In genomic region chr8:127977746-127978145, GRCm38 (mm10) we compare ENCODE assay signal across 23 mouse cellular contexts.
A peak's percentile ranks its signal among the peaks of the same experiment; 100 is the strongest.
DNase-seq lines count a peak whose midpoint lies in the region; ATAC-seq and TF ChIP-seq lines count a peak whose summit lies in the region.
"Had no signal": no experiment of that assay in that cellular context is flagged by ENCODE, and none has a peak within 500 bp of the region (broad histone marks: within the 10 kb centered on the region; RNA-seq: fewer than 3 reads in every experiment).

No protein-coding gene starts in this region.

- peaks cover 2% of the 10 kb centered on the region; the same call in 1 of the 2 replicates for H3K27me3 ChIP-seq in forebrain, embryonic 12.5 days
- H3K27me3 ChIP-seq in forebrain, postnatal 0 days (ENCODE audit: insufficient read depth, low read length), result no peaks in the 10 kb centered on the region
- H3K27me3 ChIP-seq in midbrain, embryonic 12.5 days, result peaks cover 4% of the 10 kb centered on the region; the same call in 1 of the 2 replicates
- no peaks in the 10 kb centered on the region for H3K27me3 ChIP-seq in midbrain, embryonic 10.5 days (ENCODE audit: low read depth, poor library complexity, severe bottlenecking)
- H3K27me3 ChIP-seq in forebrain, embryonic 13.5 days, result no peaks in the 10 kb centered on the region
- H3K27me3 ChIP-seq: embryonic facial prominence, embryonic 13.5 days; hindbrain, embryonic 13.5 days had no signal

- no peak for TF ChIP-seq CTCF in forebrain, postnatal 0 days (IDR thresholded peaks at IDR 0.05; ENCODE audit: low read depth)

- no peak overlapping the region for H3K4me3 ChIP-seq in forebrain, embryonic 12.5 days (replicated peaks)
- no peak overlapping the region for H3K4me3 ChIP-seq in forebrain, postnatal 0 days (ENCODE audit: low read depth, low read length)
- no peak overlapping the region for H3K4me3 ChIP-seq in midbrain, embryonic 12.5 days
- no peak overlapping the region for H3K4me3 ChIP-seq in midbrain, embryonic 10.5 days
- H3K4me3 ChIP-seq in forebrain, embryonic 13.5 days, result no peak overlapping the region
- H3K4me3 ChIP-seq: embryonic facial prominence, embryonic 13.5 days; erythroblast, embryonic 14.5 days; heart, embryonic 10.5 days; hindbrain, embryonic 13.5 days had no signal

- H3K9ac ChIP-seq in forebrain, embryonic 12.5 days, result no peak overlapping the region
- no peak overlapping the region for H3K9ac ChIP-seq in forebrain, postnatal 0 days
- no peak overlapping the region for H3K9ac ChIP-seq in midbrain, embryonic 12.5 days (replicated peaks)
- H3K9ac ChIP-seq in forebrain, embryonic 13.5 days, result no peak overlapping the region
- H3K9ac ChIP-seq: embryonic facial prominence, embryonic 13.5 days; hindbrain, embryonic 13.5 days had no signal

- no peak for DNase-seq in forebrain, postnatal 0 days
- DNase-seq in midbrain, embryonic 10.5 days (ENCODE audit: low spot score), result no peak
- DNase-seq in retina, embryonic 14.5 days (ENCODE audit: low spot score), result peak; percentile 41
- no peak for DNase-seq in left cerebral cortex, adult 8-10 months (ENCODE audit: low spot score in 2 of 2)
- DNase-seq in frontal cortex, postnatal 36 days (ENCODE audit: low spot score in 2 of 2), result no peak
- DNase-seq: adrenal gland, adult 2 months; adrenal gland, postnatal 36 days; cerebellum, adult 11 months; cerebellum, adult 8-10 months; cerebellum, postnatal 14 days; gastrocnemius, postnatal 36 days; heart, adult 18-20 months; heart, postnatal 10 days; heart, postnatal 4 days had no signal

- 0 out of 2 replicates have a peak overlapping the region, but pooled peaks have one; percentile 8 for H3K27ac ChIP-seq in forebrain, embryonic 12.5 days
- no peak overlapping the region for H3K27ac ChIP-seq in forebrain, postnatal 0 days (ENCODE audit: low read depth, low read length)
- 0 out of 2 replicates have a peak overlapping the region, but pooled peaks have one; percentile 46 for H3K27ac ChIP-seq in midbrain, embryonic 12.5 days (replicated peaks)
- H3K27ac ChIP-seq in midbrain, embryonic 10.5 days (replicated peaks), result no peak overlapping the region
- H3K27ac ChIP-seq in forebrain, embryonic 13.5 days, result no peak overlapping the region
- H3K27ac ChIP-seq: embryonic facial prominence, embryonic 13.5 days; heart, embryonic 10.5 days; hindbrain, embryonic 13.5 days had no signal

- no peaks in the 10 kb centered on the region for H3K9me3 ChIP-seq in forebrain, embryonic 12.5 days
- no peaks in the 10 kb centered on the region for H3K9me3 ChIP-seq in forebrain, postnatal 0 days (ENCODE audit: low read length)
- no peaks in the 10 kb centered on the region for H3K9me3 ChIP-seq in midbrain, embryonic 12.5 days
- no peaks in the 10 kb centered on the region for H3K9me3 ChIP-seq in midbrain, embryonic 10.5 days (replicated peaks)
- no peaks in the 10 kb centered on the region for H3K9me3 ChIP-seq in forebrain, embryonic 13.5 days (replicated peaks)
- H3K9me3 ChIP-seq: embryonic facial prominence, embryonic 13.5 days; heart, embryonic 10.5 days; hindbrain, embryonic 13.5 days had no signal

- peak; percentile 41; the same call in 1 of the 2 replicates for ATAC-seq in forebrain, embryonic 12.5 days (ENCODE audit: low FRiP score)
- ATAC-seq in forebrain, postnatal 0 days, result no peak
- peak; percentile 47; the same call in 1 of the 2 replicates for ATAC-seq in midbrain, embryonic 12.5 days (ENCODE audit: low FRiP score, low read depth)
- ATAC-seq in forebrain, embryonic 13.5 days, result peak; percentile 50; the same call in 1 of the 2 replicates
- ATAC-seq: inflammation-experienced regulatory T-cells, adult 6 months; intestine, postnatal 0 days had no signal

- H3K4me2 ChIP-seq in forebrain, embryonic 12.5 days, result no peak overlapping the region
- no peak overlapping the region for H3K4me2 ChIP-seq in forebrain, postnatal 0 days (ENCODE audit: low read depth)
- H3K4me2 ChIP-seq in midbrain, embryonic 12.5 days (replicated peaks), result no peak overlapping the region
- H3K4me2 ChIP-seq in forebrain, embryonic 13.5 days, result no peak overlapping the region
- H3K4me2 ChIP-seq: embryonic facial prominence, embryonic 13.5 days; hindbrain, embryonic 13.5 days had no signal

- 41% methylated on average over 2 of the region's 2 CpGs for WGBS in forebrain, embryonic 12.5 days
- WGBS in forebrain, postnatal 0 days, result 48% methylated on average over 2 of the region's 2 CpGs
- 44% methylated on average over 2 of the region's 2 CpGs for WGBS in midbrain, embryonic 12.5 days
- WGBS in midbrain, embryonic 10.5 days, result 71% methylated on average over 2 of the region's 2 CpGs
- 46% methylated on average over 2 of the region's 2 CpGs for WGBS in forebrain, embryonic 13.5 days

- H3K4me1 ChIP-seq in forebrain, embryonic 12.5 days, result peaks cover 7% of the 10 kb centered on the region
- no peaks in the 10 kb centered on the region for H3K4me1 ChIP-seq in forebrain, postnatal 0 days (ENCODE audit: insufficient read depth)
- peaks cover 7% of the 10 kb centered on the region; the same call in 1 of the 2 replicates for H3K4me1 ChIP-seq in midbrain, embryonic 12.5 days
- no peaks in the 10 kb centered on the region for H3K4me1 ChIP-seq in midbrain, embryonic 10.5 days
- peaks cover 8% of the 10 kb centered on the region for H3K4me1 ChIP-seq in forebrain, embryonic 13.5 days

- no peaks in the 10 kb centered on the region for H3K36me3 ChIP-seq in forebrain, embryonic 12.5 days (replicated peaks)
- no peaks in the 10 kb centered on the region for H3K36me3 ChIP-seq in forebrain, postnatal 0 days (ENCODE audit: insufficient read depth)
- no peaks in the 10 kb centered on the region for H3K36me3 ChIP-seq in midbrain, embryonic 12.5 days
- H3K36me3 ChIP-seq in midbrain, embryonic 10.5 days, result no peaks in the 10 kb centered on the region
- H3K36me3 ChIP-seq in forebrain, embryonic 13.5 days (ENCODE audit: poor library complexity, severe bottlenecking), result no peaks in the 10 kb centered on the region
- H3K36me3 ChIP-seq: embryonic facial prominence, embryonic 13.5 days; heart, embryonic 10.5 days; hindbrain, embryonic 13.5 days had no signal

Comparison
In these comparisons a context has a peak if more than half of its experiments do, and no peak if none do; other contexts are left out.
1. H3K27ac ChIP-seq: peak in forebrain, embryonic 12.5 days (single experiment) and midbrain, embryonic 12.5 days (single experiment); none in forebrain, postnatal 0 days (single experiment), midbrain, embryonic 10.5 days (single experiment) and forebrain, embryonic 13.5 days (single experiment).